19 mouse cellular contexts compared by ENCODE assay signal in the genomic region with DNA sequence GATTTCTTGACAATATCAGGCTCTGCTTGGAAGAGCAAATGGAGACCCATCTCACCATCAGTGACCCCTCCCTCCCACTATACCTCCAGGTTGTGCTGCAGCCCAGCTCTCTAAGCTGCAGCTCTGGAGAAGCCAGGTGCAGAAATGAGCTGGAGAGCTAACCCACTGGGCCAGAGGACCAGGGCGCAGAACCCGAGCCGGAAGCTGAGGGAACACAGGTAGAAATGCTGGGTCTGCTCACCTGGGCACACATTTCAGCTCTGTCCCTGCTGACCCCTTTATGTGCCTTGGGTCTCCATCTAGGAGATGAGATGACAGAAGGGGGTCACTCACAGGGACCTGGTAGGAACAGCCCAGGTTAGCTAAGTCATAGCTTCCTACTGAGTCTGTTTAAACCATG.
"Had no signal": no experiment of that assay in that cellular context is flagged by ENCODE, and none has a peak within 500 bp of the region (broad histone marks: within the 10 kb centered on the region; RNA-seq: fewer than 3 reads in every experiment).

No protein-coding gene starts in this region.

- H3K27me3 ChIP-seq: kidney, embryonic 15.5 days; limb, embryonic 13.5 days; liver, embryonic 12.5 days; liver, embryonic 15.5 days; lung, embryonic 15.5 days; midbrain, embryonic 13.5 days had no signal

- H3K9ac ChIP-seq: kidney, embryonic 15.5 days; limb, embryonic 13.5 days; liver, embryonic 12.5 days; liver, embryonic 15.5 days; lung, embryonic 15.5 days; midbrain, embryonic 13.5 days had no signal

- ATAC-seq: liver, embryonic 12.5 days; midbrain, embryonic 13.5 days; midbrain, embryonic 16.5 days had no signal

- H3K4me3 ChIP-seq: kidney, embryonic 15.5 days; left cerebral cortex, adult 2 months; limb, embryonic 13.5 days; liver, embryonic 12.5 days; liver, embryonic 15.5 days; lung, embryonic 15.5 days; megakaryocyte, embryonic 14.5 days; midbrain, embryonic 10.5 days; midbrain, embryonic 13.5 days had no signal

- DNase-seq: kidney, adult 11 months; kidney, adult 8-10 months; kidney, postnatal 10 days; kidney, postnatal 36 days; layer of hippocampus, postnatal 36 days; liver; lung, adult 18-20 months; lung, postnatal 10 days; lung, postnatal 36 days had no signal

- H3K4me2 ChIP-seq: kidney, embryonic 15.5 days; limb, embryonic 13.5 days; liver, embryonic 12.5 days; liver, embryonic 15.5 days; lung, embryonic 15.5 days; midbrain, embryonic 13.5 days had no signal

- H3K27ac ChIP-seq: kidney, embryonic 15.5 days; left cerebral cortex, adult 2 months; limb, embryonic 13.5 days; liver, embryonic 12.5 days; liver, embryonic 15.5 days; lung, embryonic 15.5 days; midbrain, embryonic 10.5 days; midbrain, embryonic 13.5 days had no signal

- H3K4me1 ChIP-seq: liver, embryonic 12.5 days; liver, embryonic 15.5 days; megakaryocyte, embryonic 14.5 days; midbrain, embryonic 10.5 days; midbrain, embryonic 13.5 days had no signal

- H3K9me3 ChIP-seq: kidney, embryonic 15.5 days; liver, embryonic 12.5 days; liver, embryonic 15.5 days; lung, embryonic 15.5 days; midbrain, embryonic 10.5 days; midbrain, embryonic 13.5 days had no signal

- H3K36me3 ChIP-seq: kidney, embryonic 15.5 days; limb, embryonic 13.5 days; liver, embryonic 12.5 days; liver, embryonic 15.5 days; lung, embryonic 15.5 days; midbrain, embryonic 10.5 days; midbrain, embryonic 13.5 days had no signal
